In the genomic region with DNA sequence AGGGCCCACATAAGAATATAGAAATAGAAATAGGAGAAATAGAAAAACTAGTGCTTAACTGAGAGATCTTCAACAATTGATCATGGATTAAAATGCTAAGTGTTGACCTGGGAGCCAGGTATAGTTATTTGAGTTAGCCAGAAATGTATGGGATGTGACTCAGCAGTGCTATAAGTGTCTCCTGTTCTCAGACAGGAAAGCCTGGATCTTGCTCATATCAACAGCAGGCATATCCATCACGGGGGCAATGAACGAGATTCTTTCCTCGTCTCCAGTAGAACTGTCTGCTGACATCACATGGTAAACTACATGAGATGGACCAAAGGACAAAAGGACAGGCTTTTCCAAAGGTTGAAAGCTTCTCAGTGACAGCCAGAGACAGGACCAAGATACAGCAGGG, we compare ENCODE assay signal across 17 mouse cellular contexts.
"Had no signal": no experiment of that assay in that cellular context is flagged by ENCODE, and none has a peak within 500 bp of the region (broad histone marks: within the 10 kb centered on the region; RNA-seq: fewer than 3 reads in every experiment).

No protein-coding gene starts in this region.

- H3K4me3 ChIP-seq: lung, embryonic 15.5 days; megakaryocyte, embryonic 14.5 days; midbrain, embryonic 13.5 days; midbrain, embryonic 15.5 days; neural tube, embryonic 12.5 days had no signal

- DNase-seq: liver, postnatal 0 days; lung, adult 2 months; lung, postnatal 14 days; lung, postnatal 36 days; right cerebral cortex, postnatal 25 days; right cerebral cortex, postnatal 4 days; spleen, adult 18-20 months; thymus, adult 18-20 months; thymus, postnatal 14 days; thymus, postnatal 36 days had no signal

- ATAC-seq: liver, postnatal 0 days; lung, postnatal 0 days; midbrain, embryonic 13.5 days; midbrain, embryonic 15.5 days had no signal

- H3K27ac ChIP-seq: lung, embryonic 15.5 days; macrophage; midbrain, embryonic 13.5 days; midbrain, embryonic 15.5 days; neural tube, embryonic 12.5 days had no signal
